ENCODE assay signal across 25 mouse cellular contexts in genomic region chr7:115579826-115580225, GRCm38 (mm10).
DNase-seq lines count a peak whose midpoint lies in the region; ATAC-seq lines count a peak whose summit lies in the region.
"Had no signal": no experiment of that assay in that cellular context is flagged by ENCODE, and none has a peak within 500 bp of the region (broad histone marks: within the 10 kb centered on the region; RNA-seq: fewer than 3 reads in every experiment).

No protein-coding gene starts in this region.

- no peak for ATAC-seq in midbrain, embryonic 11.5 days (ENCODE audit: low FRiP score)
- ATAC-seq: activated CD4-positive, CD25-positive, alpha-beta regulatory T cell, adult 4 months; forebrain, embryonic 14.5 days; hindbrain, postnatal 0 days; Patski had no signal

- WGBS in midbrain, embryonic 11.5 days, result 88% methylated on average over 3 of the region's 3 CpGs
- 82% methylated on average over 3 of the region's 3 CpGs for WGBS in midbrain, embryonic 10.5 days

- no peak overlapping the region for H3K4me3 ChIP-seq in midbrain, embryonic 11.5 days (ENCODE audit: low read depth, low read length)
- H3K4me3 ChIP-seq in midbrain, embryonic 10.5 days, result no peak overlapping the region
- H3K4me3 ChIP-seq: embryonic facial prominence, embryonic 15.5 days; erythroblast, embryonic 14.5 days; forebrain, embryonic 10.5 days; gastrocnemius, adult 2 months; heart, adult 2 months; heart, embryonic 15.5 days; hindbrain, embryonic 13.5 days had no signal

- H3K4me1 ChIP-seq in midbrain, embryonic 11.5 days (ENCODE audit: control insufficient read depth, insufficient read depth, low read length), result no peaks in the 10 kb centered on the region
- peaks cover 5% of the 10 kb centered on the region for H3K4me1 ChIP-seq in midbrain, embryonic 10.5 days
- H3K4me1 ChIP-seq: embryonic facial prominence, embryonic 15.5 days had no signal

- H3K27ac ChIP-seq in midbrain, embryonic 11.5 days (ENCODE audit: low read depth, low read length), result no peak overlapping the region
- no peak overlapping the region for H3K27ac ChIP-seq in midbrain, embryonic 10.5 days (replicated peaks)
- H3K27ac ChIP-seq: embryonic facial prominence, embryonic 15.5 days; forebrain, embryonic 10.5 days; gastrocnemius, adult 2 months; heart, adult 2 months; heart, embryonic 15.5 days; hindbrain, embryonic 13.5 days; hindbrain, postnatal 0 days had no signal

- no peak overlapping the region for H3K4me2 ChIP-seq in midbrain, embryonic 11.5 days
- H3K4me2 ChIP-seq: embryonic facial prominence, embryonic 15.5 days; heart, embryonic 11.5 days; heart, embryonic 15.5 days; hindbrain, embryonic 13.5 days had no signal

- no peaks in the 10 kb centered on the region for H3K36me3 ChIP-seq in midbrain, embryonic 11.5 days (ENCODE audit: control insufficient read depth, insufficient read depth, low read length)
- no peaks in the 10 kb centered on the region for H3K36me3 ChIP-seq in midbrain, embryonic 10.5 days
- H3K36me3 ChIP-seq: embryonic facial prominence, embryonic 15.5 days; heart, embryonic 15.5 days; hindbrain, embryonic 13.5 days had no signal

- no peaks in the 10 kb centered on the region for H3K9me3 ChIP-seq in midbrain, embryonic 11.5 days (ENCODE audit: control insufficient read depth, low read length)
- no peaks in the 10 kb centered on the region for H3K9me3 ChIP-seq in midbrain, embryonic 10.5 days (replicated peaks)
- H3K9me3 ChIP-seq: embryonic facial prominence, embryonic 15.5 days; forebrain, embryonic 10.5 days; heart, embryonic 15.5 days; hindbrain, embryonic 13.5 days had no signal

- DNase-seq in heart, adult 11 months, result peak; percentile 77
- DNase-seq in heart, adult 18-20 months, result no peak
- DNase-seq in midbrain, embryonic 11.5 days (ENCODE audit: low spot score, missing footprints), result peak; percentile 35
- no peak for DNase-seq in midbrain, embryonic 10.5 days (ENCODE audit: low spot score)
- DNase-seq in adrenal gland, postnatal 10 days, result peak; percentile 44
- peak; percentile 23 to 31 for DNase-seq in adrenal gland, postnatal 36 days
- DNase-seq in cerebellum, postnatal 25 days, result no peak
- DNase-seq: cerebellum, adult 2 months; cerebellum, postnatal 10 days; embryo, embryonic 11 days; gastrocnemius, adult 2 months; gastrocnemius, postnatal 36 days; heart, adult 2 months; heart, postnatal 14 days had no signal

- no peaks in the 10 kb centered on the region for H3K27me3 ChIP-seq in midbrain, embryonic 11.5 days (ENCODE audit: control insufficient read depth, insufficient read depth, low read length)
- no peaks in the 10 kb centered on the region for H3K27me3 ChIP-seq in midbrain, embryonic 10.5 days (ENCODE audit: low read depth, poor library complexity, severe bottlenecking)
- H3K27me3 ChIP-seq: CH12.LX; embryonic facial prominence, embryonic 15.5 days; heart, embryonic 15.5 days; hindbrain, embryonic 13.5 days; Patski had no signal

- no peak overlapping the region for H3K9ac ChIP-seq in midbrain, embryonic 11.5 days (ENCODE audit: low read length)
- H3K9ac ChIP-seq: embryonic facial prominence, embryonic 15.5 days; heart, embryonic 15.5 days; hindbrain, embryonic 13.5 days had no signal

Comparison
In these comparisons a context has a peak if more than half of its experiments do, and no peak if none do; other contexts are left out.
1. DNase-seq: peak in heart, adult 11 months (single experiment), midbrain, embryonic 11.5 days (single experiment), adrenal gland, postnatal 10 days (single experiment) and adrenal gland, postnatal 36 days (2 of 2); none in heart, adult 18-20 months (0 of 2), midbrain, embryonic 10.5 days (single experiment) and cerebellum, postnatal 25 days (0 of 2).